Mouse (Mus musculus): ENCODE measurements around the gene Dhrs7c.

The Dhrs7c gene

DNA sequence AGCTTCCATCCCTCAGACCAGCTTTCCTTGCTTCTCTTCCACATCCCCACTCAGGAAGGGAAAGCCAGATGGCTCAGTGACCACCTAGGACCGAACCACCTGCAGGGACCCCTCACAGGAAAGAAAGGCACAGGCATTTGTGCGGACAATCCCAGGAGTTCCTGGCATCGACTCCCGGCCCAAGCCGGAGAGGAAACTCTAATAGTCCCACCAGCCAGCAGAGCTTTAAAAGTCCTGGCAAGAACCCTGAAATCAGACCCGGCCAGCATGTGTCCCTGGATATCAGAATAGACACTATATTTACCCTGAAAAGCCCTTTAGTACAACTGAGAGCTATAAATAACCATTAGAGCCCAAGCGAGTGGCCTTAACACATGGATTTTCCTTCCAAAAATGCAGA, at the start of gene Dhrs7c:
Dhrs7c (plus strand) TSS at position 257 of the 400 bp plus-strand sequence.
- DNase-seq: no peak

DNA sequence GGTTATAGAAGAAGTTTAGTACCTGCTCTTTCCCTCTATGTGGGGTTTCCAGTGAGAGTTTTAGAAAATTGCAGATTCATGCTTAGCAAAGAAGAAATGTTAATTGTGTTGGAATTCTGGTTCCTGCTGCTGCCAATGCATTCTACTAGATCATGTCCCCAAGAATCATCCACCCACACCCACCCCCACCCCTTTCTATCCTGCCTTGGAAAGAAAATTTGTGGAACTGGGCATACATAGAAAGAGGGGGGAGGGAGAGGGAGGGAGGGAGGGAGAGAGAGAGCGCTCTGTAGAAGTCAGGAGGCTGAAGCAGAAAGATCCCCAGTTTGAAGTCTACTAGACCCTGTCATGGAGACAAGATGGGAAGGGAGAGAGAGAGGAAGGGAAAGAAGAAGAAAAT, 41.7 kb upstream of the Dhrs7c start:
- DNase-seq: no peak

DNA sequence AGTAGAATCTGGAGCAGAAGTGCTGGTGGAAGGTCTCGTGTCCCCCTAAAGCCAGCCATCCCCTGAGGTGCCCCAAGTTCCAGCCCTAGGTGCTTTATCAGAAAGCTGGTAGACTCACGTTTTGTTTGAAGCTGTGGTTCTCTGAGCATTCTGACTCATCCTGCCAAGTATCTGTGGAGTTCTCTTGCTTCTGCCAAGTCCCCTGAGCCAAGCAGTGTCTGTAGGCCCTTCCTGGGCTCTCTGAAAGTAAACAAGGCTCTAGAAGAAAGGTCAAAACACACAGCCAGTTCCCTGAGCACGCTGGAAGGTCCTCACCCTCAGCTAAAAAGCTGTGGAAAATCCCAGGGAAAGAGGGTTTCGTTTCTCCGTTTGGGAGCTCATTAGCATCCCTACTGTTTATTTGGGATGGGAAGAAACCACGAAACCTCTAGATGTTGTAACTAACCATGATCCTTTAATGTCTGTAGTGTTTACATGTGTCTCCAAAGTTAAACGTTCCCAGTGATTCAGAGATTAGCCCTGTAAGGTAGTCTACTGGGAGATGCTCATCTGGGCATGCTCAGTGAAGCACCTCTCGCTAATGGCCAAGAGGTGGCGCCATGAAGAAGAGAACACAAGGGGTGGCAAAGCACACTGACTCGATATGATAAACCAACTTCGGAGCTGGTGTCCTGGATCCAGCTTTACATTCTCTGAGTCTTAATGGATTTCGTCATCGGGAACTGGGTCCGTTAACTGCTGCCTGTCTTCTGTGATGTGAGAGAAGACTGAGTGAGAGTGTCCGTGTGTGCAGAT, 40.4 kb upstream of the Dhrs7c start:
- no peak for DNase-seq

DNA sequence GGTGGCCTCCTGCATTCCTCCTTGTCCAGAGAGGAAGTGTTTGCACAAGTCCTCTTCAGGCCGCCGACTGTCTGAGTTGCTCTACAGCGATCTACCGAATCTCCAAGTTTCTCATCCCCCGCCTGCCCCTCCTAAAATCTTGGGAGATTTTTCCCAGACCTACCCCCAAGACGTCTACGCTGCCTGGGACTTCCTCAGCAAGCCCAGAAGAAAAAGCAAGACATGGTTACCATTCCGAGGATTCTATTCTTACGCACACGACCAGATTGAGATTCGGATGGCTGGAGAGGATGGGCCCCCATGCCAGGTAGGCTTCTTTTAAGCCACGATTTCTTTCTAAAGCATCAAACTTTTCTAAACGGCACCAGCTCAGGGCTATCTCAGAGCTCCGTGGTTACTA, 26.9 kb upstream of the Dhrs7c start, which contains the start of gene Glp2r:
Glp2r (minus strand) TSS at position 101 of the 400 bp plus-strand sequence.
- no peak for DNase-seq

DNA sequence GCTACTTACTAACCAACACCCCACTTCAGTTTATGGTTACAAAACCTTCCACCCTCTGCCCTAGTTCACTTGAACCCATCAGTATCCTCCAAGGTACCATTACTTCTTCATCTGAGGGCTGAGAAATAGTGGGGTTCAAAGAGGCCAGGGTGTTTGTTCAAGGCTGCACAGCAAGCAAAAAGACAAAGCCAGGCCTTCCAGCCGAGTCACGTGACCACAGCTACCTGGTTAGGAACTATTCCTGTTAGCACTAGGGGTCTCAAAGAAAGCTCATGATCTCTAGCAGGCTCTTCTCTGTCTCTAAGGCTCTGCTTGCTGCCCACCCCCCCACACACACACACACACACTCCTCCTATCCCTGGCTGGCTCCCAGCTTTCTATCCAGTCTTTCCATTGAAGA, 26.3 kb upstream of the Dhrs7c start:
- no peak for DNase-seq

DNA sequence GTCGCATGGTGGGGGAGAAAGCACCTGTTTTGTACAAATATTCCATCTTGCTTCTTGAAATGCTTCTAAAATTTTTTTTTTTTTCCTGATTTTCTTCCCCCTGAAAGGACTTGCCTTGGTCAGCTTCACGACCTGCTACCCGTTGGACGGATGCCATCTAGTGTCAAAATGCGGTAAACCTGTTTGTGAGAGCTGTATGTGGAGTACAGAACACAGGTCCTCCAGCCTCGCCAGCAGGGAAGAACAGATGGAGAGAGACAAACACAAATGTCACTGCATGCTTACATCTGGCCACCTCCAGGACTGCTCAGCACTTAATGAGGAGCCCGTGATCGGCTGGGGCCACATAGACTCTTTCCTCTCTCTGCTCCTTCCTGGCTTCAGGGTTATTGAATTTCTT, 25.4 kb upstream of the Dhrs7c start:
- DNase-seq: peak; percentile 66

DNA sequence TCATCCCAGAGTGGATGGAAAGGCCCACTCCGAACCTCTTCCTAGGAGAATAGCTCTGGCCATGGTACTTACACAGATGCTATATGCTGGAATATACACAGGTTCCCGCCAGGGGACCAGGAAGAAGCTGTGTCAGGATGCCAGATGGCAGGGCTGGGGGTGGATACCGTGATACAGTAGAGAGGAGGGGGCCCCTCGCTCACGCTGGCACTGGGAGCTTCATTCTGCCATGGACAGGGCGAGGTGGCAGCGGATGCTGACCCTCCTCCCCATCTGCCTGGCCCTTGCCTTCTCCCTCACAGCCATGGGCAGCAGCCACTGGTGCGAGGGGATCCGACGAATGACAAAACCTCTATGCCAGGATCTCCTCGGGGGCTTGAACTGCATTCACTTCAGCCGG, 23.6 kb upstream of the Dhrs7c start, which contains the start of gene Gsg1l2:
Gsg1l2 (plus strand) TSS at position 230 of the 400 bp plus-strand sequence.
- no peak for DNase-seq

DNA sequence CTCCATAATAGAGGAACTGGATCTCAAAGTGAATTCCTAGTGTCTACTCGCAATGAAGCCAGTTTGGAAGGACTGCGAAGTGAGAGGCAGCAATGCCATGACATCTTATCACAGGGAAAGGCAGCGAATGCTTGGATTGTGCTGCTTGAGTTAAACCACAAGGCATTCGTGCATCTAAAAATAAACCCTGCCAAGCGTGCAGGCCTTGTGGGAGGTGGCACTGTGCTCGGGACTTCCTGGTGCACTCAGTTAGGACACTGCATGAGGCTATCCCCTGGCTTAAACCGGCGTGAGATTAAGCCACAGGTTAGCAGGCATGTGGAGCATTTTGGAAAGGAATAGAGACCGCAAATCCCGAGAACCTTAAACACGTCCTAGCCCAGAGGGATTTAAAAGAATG, 7.8 kb upstream of the Dhrs7c start:
- no peak for DNase-seq

DNA sequence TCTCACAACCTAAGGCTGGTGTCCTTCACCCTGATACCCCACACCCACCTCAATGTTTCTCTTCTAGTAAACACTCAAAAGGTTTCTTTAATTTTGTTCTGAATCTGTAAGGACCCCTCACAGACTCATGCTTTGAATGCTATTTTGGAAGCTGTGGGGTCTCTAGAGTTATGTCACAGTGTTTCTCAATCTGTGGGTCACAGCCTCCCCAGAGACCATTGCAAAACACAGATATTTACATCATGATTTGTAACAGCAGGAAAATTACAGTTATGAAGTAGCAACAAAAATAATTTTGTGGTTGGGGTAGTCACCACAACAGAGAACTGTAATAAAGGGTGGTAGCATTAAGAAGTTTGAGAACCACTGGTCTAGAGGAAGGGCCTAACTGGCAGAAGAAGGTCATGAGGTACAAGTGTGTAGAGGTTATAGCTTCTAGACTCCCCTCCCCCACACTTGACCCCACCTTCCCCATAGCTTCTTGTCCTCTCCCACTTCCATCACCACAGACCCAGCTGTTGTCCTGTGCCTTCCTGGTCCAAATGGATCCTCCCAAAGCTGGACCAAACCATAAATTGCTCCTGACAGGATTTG, 2.2 kb downstream of the Dhrs7c start:
- DNase-seq: no peak

DNA sequence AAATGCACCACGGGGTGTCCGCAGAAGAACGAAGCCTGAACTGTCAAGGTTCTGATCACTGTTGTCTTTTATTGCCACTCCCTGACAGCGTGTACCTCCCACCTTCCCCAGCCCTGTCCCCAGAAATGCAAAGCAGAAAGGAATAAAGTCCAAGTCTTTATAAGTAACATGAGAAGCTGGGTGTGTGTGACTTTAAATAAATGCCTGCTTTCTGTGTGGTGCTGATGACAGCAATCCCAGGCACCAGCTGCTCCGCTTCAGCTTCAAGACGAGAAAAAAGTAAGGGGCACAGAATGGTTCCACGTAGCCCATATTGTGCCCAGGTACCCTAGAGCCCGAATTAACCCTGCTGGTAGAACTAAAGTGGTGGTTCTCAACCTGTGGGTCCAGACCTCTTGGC, 3.2 kb downstream of the Dhrs7c start:
- DNase-seq: no peak

DNA sequence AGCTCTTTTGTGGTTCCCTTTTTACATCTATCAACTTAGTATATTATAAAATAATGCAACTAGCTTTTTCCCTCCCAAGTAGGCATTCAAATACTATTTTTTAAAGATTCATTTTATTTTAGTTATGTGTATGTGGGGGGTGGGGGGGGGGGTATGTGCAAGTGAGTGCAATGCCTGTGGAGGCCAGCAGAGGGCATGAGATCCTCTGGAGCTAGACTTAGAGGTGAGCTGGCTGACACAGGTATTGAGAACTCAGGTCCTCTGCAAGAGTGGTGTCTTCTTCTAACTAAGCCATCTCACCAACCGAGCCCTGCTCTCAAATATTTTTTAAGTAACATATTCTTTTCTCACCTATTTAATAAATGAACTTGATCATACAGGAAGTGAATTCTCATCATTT, 7.6 kb downstream of the Dhrs7c start:
- DNase-seq: no peak

DNA sequence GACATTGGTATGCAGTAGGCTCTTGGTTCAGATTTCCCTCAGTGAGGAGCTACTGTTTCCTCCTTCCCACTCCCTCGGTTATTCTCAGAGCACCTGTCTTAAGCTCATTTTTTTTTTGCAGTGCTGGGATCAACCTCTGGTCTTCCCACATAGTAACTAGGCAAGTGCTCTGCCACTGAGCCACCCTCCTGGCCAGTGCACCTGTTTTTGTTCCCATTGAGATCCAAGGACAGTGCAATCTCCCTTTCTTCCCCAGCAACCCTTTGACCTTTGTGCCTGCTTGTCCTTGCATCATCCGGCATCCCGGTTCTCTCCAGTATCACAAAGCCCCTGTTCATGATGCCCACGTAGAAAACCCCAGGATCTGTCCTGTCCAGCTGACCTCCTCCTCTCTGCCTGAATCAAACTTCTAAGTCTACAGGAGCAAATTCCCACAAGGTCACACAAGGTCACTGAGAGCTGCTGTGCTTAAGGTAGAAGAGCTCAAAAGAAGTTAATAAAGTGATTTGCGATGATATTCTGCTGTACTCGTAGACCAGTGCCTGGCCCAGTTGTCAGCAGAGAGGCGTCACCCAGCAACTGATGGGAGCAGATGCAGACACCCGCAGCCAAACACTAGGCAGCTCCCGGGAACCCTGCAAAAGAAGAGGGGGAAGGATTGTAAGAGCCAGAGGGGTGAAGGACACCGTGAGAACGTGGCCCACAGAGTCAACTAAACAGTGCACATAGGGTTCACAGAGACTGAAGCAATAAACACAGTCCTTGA, 9.0 kb downstream of the Dhrs7c start:
- no peak for DNase-seq

DNA sequence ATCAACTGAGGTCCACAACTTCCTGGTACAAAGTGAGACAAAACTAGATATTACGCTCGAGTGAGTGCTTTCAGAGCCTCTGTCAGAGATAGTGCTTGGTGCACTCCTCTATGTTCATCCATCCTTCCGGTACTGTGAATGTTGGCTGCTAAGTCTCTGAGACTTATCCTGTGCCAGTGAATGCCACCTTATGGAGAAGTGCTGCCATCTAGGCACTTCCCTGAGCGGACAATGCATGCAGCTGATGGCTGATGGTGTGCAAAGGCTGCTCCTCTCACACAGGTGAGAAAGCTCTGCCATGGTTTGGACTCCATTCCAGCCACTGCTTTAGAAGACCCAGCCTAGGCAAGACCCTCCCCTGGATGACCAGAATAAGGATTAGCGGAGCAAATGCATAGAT, 10.1 kb downstream of the Dhrs7c start:
- no peak for DNase-seq

DNA sequence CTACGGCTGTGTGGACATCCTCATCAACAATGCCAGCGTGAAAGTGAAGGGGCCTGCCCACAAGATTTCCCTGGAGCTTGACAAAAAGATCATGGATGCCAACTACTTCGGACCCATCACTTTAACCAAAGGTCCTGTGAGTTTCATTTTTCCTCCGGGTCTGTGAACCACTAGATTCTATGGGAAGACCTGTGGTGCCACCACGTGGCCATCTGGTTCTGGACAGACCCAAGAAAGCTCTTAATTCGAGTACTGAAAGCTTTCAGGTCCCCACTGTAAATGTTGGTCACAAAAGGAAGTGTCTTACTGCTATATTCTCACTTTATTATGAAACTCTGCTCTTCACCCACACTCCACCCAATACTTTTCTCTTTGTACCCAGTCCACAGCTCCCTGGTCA, 13.5 kb downstream of the Dhrs7c start:
- DNase-seq: peak; percentile 42

DNA sequence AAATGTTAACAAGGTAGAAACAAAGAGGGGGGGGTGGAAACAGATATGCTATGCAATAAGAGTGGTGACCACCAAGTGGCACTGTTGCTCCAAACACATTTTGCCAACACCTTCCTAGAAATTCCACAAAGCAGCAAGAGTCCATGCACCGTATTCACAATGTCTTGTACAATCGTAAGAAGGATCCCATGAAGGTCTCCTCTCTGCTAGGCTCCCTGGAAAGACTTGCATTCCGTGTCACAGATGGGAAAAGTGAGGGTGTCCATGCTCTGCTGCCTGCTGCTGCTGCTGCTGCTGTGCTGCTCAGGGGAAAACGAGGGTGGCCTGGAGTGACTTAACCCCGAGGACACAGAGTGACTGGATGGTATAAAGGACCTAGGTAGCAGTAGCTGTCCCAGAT, 21.6 kb downstream of the Dhrs7c start:
- peak; percentile 62 for DNase-seq

DNA sequence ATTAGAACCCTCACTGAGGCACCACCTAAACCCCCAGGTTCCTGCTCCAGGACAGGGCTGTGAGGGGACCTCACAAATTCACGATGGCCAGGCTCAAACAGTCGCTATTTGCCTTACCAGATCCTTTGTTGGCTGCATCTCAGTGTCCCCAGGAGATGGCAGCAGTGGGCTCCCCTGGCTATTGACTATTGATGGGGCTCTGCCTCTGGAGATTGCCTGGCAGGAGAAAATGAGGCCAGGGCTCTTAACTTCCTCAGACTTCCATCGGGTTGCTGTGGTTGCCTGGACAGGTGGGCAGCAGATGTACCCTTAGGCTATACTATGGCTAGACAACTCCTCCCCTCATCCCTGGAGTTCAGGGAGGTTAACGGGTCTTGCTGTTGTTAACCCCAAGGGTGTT, 22.2 kb downstream of the Dhrs7c start:
- DNase-seq: peak; percentile 63

DNA sequence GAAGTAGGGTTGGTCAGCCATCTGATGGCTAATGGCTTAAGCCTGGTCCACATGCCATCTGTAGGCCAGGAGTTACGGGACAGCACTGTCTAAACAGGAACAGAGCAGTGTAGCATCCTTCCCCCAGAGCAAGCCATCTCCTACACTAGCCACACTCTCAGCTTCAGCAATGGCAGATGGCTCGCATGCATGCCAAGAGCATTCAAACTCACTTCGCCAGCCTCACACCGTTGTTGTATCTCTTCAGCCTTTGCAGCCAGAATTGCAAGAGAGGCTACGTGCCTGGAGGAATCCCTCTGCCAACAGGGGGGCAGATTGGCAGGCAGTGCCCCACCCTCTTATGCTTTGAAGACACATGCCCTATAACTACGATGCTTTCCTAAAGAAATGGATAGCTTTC, 23.6 kb downstream of the Dhrs7c start:
- peak; percentile 44 for DNase-seq

DNA sequence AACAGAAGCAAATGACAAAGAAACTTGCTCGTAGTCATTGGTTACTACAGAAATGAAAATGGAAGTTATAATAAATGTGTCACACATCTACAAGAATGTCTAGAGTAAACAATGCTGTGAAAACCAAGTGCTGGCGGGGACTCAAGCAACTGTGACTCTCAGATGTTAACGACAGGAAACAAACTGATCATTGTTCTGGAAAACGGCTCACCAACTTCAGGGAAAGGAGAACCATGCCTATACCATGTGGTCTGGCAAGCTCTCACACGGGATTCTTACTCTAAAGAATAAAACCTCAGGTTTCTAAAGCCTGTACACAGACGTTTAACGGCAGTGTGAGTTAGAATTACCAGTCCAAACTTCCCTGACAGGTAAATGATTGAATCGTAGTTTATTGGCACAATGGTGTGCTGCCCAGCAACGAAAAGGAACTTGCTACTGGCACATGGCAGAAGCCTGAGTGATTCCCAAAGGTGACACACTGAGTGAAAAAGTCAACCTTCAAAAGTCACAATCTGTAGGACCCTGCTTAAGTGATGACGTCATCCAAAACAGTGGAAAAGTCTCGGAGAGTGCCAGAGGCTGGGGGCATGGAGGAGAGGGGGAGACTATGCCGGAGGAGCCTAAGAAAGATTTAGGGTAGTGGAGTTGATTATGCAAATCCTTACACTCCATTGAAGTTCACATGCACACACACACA, 30.5 kb downstream of the Dhrs7c start:
- no peak for DNase-seq

DNA sequence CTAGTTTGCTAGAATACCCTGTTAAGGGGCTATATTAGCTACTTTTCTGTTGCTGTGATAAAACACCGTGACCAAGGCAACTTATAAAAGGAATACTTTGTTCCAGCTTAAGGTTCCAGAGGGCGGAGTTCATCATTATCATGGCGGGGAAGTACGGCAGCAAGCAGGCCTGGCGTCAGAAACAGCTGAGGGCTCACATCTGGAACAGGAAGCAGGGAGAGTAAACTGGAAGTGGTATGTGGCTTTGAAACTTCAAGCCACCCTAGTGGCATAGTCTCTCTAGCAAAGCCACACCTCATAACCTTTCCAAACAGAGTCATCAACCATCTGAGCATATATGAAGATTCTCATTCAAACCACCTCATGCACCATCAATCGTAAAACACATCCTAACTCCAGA, 31.5 kb downstream of the Dhrs7c start:
- no peak for DNase-seq

DNA sequence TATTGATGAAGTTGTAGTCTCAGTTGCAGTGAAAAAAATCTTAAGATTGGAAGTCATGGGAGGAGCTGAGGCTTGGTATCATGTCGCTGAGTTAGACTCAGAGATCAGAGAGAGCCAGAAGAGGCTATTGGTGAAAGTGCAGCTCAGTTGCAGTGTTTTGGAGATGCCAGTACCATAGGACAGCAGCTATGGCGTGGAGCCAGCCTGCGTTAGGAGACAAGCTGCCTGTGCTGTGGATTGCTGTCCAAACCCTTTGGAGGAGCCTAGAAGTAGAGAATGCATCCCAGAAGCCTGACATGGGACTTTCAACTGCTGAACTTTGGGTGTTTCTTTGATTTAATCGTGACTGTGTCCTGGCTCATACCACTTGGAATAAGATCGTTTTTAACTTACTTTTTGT, 33.8 kb downstream of the Dhrs7c start:
- no peak for DNase-seq

DNA sequence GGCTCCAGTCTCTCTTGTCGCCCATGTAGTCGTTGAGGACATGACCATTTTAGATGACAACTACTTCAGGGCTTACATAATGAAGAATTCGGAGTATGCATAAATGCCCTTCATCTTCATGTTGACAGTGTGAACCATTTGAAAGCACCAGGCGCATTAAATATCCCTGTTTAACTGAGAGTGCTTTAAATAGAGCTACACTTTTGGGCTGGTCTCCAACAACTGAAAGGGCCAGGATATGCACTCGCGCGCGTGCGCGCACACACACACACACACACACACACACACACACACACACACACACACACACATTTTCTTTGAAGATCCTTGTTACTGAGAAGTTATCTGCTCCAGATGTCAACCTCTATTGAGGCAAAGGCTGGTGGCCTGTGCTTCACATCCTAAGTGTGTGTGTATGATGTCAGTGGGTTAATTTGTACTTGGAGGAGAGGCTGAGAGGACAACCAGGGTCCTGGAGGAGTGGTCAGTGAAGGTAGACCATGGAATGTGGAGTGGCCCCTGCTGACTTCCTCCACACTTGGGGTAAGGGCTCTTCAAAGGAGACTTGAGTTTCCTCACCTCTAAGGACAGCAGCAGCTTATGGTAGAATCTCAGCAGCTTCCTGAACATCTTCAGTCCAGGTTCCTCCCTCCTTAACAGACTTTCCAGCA, 37.6 kb downstream of the Dhrs7c start:
- no peak for DNase-seq

DNA sequence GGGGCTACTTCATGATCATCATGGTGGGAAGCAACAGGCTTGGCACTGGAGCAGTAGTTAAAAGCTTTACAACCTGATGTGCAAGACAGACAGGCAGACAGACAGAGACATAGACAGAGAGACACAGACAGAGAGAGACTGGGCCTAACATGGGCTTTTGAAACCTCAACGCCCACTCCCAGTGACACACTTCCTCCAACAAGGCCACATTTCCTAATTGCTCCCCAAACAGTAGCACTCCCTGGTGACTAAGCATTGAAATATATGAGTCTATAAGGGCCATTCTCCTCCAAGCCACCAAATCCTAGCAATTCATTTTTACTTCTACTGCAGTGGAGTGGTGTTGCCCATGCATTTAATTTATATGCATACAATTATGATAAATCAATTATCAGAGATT, 41.8 kb downstream of the Dhrs7c start:
- DNase-seq: no peak

DNA sequence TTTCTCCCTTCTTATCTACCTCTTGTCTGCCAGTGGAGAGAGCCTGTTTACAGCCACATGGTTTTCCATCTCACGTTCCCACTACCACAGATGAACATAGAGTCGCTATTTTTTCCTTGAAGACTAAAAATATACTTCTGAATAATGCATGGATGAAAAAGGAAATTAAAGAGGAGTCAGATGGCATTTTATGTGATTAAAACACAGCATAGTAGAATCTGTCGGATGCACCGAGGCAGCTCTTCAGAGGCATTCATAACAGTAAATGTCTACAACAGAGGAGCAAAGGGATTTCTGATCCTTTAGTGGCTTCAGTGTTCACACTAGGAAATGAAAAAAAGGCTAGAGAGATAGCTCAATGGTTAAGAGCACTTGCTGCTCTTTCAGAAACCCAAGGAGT, 47.2 kb downstream of the Dhrs7c start:
- no peak for DNase-seq
